Mouse (Mus musculus): Measurements from ENCODE around the gene Dph1.

- TF ChIP-seq POLR2A (IDR thresholded peaks at IDR 0.05; ENCODE audit: insufficient read depth, low read depth, low read length) (no peak), CTCF (IDR thresholded peaks at IDR 0.05) (no peak), EP300 (IDR thresholded peaks at IDR 0.05; ENCODE audit: insufficient read depth, low read depth, low read length) (no peak)
Observed at GRCm38 (mm10) chr11:75141038-75141437, 50.0 kb downstream of the Dph1 start.

All from heart, adult 2 months (tissue).